Mouse (Mus musculus) heart, embryonic 12.5 days (tissue): Measurements from ENCODE around the gene Pigc. TPM values are rescaled to one million over a fixed set of nuclear protein-coding genes. Genes with fewer than 3 reads are reported as not detected.

Source experiments
- ATAC-seq: fragments of 200-750 bp; cut with Nextera tagmentation; 2 replicates; pipeline ENCODE4 v1.8.0; 2017; ENCODE audit warnings: moderate TSS enrichment, moderate library complexity; ENCODE audit not compliant: insufficient number of reproducible peaks, low FRiP score
- H3K27ac ChIP-seq: fragments of 300-500 bp; sonication (generic); 2 replicates; pipeline ENCODE4 v1.5.1; 2016; ENCODE audit warnings: mild to moderate bottlenecking, moderate library complexity; ENCODE audit not compliant: poor library complexity, severe bottlenecking
- H3K27me3 ChIP-seq: fragments of 300-500 bp; sonication (generic); replicated peaks from 2 replicates; pipeline ENCODE4 v1.6.1; 2016; ENCODE audit warnings: mild to moderate bottlenecking, moderate library complexity
- H3K36me3 ChIP-seq: fragments of 300-500 bp; sonication (generic); 2 replicates; pipeline ENCODE4 v1.6.1; 2016; ENCODE audit warnings: mild to moderate bottlenecking, moderate library complexity
- H3K4me1 ChIP-seq: fragments of 300-500 bp; sonication (generic); replicated peaks from 2 replicates; pipeline ENCODE4 v1.6.1; 2016; ENCODE audit warnings: mild to moderate bottlenecking
- H3K4me2 ChIP-seq: fragments of 300-500 bp; sonication (generic); 2 replicates; pipeline ENCODE4 v1.6.1; 2016; ENCODE audit warnings: mild to moderate bottlenecking, moderate library complexity
- H3K4me3 ChIP-seq: fragments of 300-500 bp; sonication (generic); 2 replicates; pipeline ENCODE4 v1.5.1; 2016; ENCODE audit warnings: mild to moderate bottlenecking
- H3K9ac ChIP-seq: fragments of 300-500 bp; sonication (generic); 2 replicates; pipeline ENCODE4 v1.6.1; 2016; ENCODE audit warnings: mild to moderate bottlenecking, moderate library complexity
- H3K9me3 ChIP-seq: fragments of 300-500 bp; sonication (generic); replicated peaks from 2 replicates; pipeline ENCODE4 v1.6.1; 2016; ENCODE audit warnings: mild to moderate bottlenecking, moderate library complexity
- WGBS: fragments of 180-500 bp; shearing (Covaris S2); methylation state at CpG from one replicate; pipeline ENCODE4 v1.1.7; 2016; 5-methylcytosine and 5-hydroxymethylcytosine counted together
- polyA plus RNA-seq: library from polyadenylated mRNA; unstranded; fragments of >200 nt; fragmentation: Nextera tagmentation; extraction: Ambion mirVana; gene quantifications from 2 replicates; pipeline ENCODE4 v1.2.1, GENCODE M21; 2016

Gene Pigc
- polyA plus RNA-seq, 1 experiment from 2014 or later, result 22.5 TPM

GRCm38 (mm10) chr1:161951009-161951779 is 17.8 kb upstream of the Pigc start:
- WGBS, result 79% methylated on average over 5 of the region's 5 CpGs
- no peak overlapping the region for H3K27ac ChIP-seq
- H3K4me2 ChIP-seq, result no peak overlapping the region
- H3K9ac ChIP-seq, result no peak overlapping the region
- no peaks in the 10 kb centered on the region for H3K4me1 ChIP-seq
- no peaks in the 10 kb centered on the region for H3K36me3 ChIP-seq
- no peak overlapping the region for H3K4me3 ChIP-seq
- no peaks in the 10 kb centered on the region for H3K9me3 ChIP-seq
- no peak for ATAC-seq
- no peaks in the 10 kb centered on the region for H3K27me3 ChIP-seq

DNA sequence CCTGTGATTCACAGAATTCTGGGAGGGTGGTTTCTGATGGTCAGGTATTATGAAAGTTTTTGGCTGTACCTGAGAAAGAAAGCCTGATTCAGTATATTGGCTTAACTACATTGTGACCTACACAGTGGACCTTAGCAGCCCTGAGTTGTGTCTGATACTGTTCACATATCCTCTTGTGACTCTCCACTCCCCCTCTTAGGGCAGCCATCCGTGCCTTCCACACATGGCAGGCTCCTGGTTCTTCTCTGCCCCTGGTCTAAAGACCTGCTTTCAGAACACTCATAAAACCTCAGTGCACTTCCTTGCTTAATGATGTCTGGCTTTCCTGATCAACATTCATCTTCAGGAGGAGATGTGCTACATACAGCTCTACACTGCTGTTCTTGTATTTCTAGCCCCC is 16.4 kb upstream of the Pigc start:
- Histone ChIP-seq H3K4me1 (no peaks in the 10 kb centered on the region), H3K4me3 (no peak overlapping the region), H3K9ac (no peak overlapping the region), H3K9me3 (no peaks in the 10 kb centered on the region), H3K27ac (no peak overlapping the region), H3K4me2 (no peak overlapping the region), H3K36me3 (no peaks in the 10 kb centered on the region), H3K27me3 (no peaks in the 10 kb centered on the region)
- ATAC-seq, result no peak
- WGBS, result 47% methylated on average over 1 of the region's 1 CpGs

GRCm38 (mm10) chr1:161955846-161956245 is 13.1 kb upstream of the Pigc start:
- no peak for ATAC-seq
- no peak overlapping the region for H3K27ac ChIP-seq
- WGBS, result 52% methylated on average over 5 of the region's 5 CpGs
- no peak overlapping the region for H3K4me3 ChIP-seq
- H3K27me3 ChIP-seq, result no peaks in the 10 kb centered on the region
- H3K9me3 ChIP-seq, result no peaks in the 10 kb centered on the region
- H3K36me3 ChIP-seq, result no peaks in the 10 kb centered on the region
- no peak overlapping the region for H3K4me2 ChIP-seq
- no peak overlapping the region for H3K9ac ChIP-seq
- H3K4me1 ChIP-seq, result no peaks in the 10 kb centered on the region

DNA sequence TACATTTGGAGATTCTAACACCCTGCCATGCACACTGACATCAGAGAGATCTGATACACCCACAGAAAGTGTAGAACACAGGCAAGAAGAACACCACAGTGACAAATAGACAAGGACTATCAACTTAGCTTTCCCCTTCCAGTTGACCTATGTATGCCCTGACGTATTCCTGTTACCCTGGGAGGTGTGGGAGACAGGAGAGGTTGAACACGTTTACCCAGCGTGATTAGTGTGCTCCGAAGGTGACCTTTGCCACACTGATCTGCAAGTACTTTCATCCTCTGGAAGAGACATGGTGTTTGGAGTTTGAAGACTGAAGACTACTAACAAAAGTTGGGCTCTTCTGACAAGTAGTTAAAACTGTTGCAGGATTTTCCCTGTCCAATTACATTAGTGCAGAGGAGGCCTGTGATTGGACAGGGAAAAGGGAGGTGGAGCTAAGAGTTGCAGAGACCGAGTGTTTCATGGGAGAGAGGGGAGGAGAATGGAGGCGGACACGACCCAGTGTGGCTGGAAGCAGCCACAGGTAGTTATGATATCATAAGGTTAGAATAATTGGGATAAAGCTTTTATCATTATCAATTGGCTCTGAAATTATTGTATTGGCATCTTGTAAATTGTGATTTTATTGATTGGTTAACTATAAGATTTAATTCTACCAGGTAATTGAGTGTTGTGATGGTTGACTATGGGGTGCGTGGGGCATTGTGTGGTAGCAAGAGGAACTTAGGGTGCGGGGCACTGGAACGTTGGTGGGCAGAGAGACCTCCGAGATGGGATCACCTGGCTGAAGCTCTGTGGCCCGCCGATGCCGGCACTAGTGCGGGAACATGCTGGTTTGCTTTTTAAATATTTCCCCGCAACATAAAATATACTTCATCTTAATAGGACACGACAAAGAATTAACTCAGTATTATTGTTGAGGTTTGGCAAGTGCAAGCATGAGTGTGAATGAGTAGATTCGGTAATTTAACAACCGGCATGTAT is 10.7 kb upstream of the Pigc start:
- Histone ChIP-seq H3K9me3 (no peaks in the 10 kb centered on the region), H3K27ac (no peak overlapping the region), H3K36me3 (no peaks in the 10 kb centered on the region), H3K9ac (no peak overlapping the region), H3K4me3 (no peak overlapping the region), H3K27me3 (no peaks in the 10 kb centered on the region), H3K4me2 (no peak overlapping the region), H3K4me1 (peaks cover 6% of the 10 kb centered on the region)
- ATAC-seq, result no peak
- WGBS, result 75% methylated on average over 19 of the region's 19 CpGs

DNA sequence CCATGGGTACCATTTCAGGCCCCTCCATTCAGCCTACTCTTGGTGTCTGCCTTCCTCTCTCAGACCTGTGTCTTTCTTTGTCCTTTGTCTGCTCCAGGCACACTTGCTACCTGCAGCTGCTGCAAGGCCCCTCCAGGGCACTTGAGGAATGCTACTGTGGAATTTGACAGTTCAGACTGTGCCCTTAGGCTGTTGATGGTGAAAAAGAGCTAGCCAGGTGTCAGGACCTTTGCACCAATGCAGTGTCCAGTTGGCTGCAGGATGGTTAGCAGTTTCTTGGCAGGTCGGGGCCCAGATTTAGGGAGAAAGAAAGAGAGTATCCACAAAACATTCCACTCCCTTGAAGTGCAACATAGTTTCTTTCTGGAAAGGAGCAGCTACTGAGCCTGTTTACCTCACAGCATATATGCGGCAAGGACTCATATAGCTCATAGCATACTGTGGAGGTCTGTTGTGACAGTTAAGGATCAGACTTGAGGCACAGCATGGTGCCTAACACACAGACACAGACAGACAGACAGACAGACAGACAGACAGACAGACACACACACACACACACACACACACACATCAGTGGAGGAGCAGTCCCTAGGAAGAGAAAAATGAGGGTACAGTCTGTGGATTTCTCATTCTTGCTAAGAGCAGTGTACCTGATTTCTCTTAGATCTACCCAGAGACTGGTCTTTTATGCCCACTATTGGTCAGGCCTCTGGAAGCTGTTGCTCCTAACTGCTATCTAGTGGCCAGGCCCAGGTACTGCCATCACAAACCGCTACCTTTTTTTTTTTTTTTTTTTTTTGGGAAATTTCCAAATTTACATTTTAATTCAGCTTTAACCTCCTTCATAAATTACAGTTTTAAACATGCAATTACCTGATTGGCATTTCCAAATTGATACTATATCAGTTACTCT is 6.3 kb upstream of the Pigc start:
- Histone ChIP-seq H3K9me3 (no peaks in the 10 kb centered on the region), H3K36me3 (no peaks in the 10 kb centered on the region), H3K27me3 (peaks cover 7% of the 10 kb centered on the region; the same call in 1 of the 2 replicates), H3K4me3 (no peak overlapping the region), H3K27ac (no peak overlapping the region), H3K4me2 (no peak overlapping the region), H3K9ac (no peak overlapping the region), H3K4me1 (peaks cover 6% of the 10 kb centered on the region)
- ATAC-seq, result no peak
- WGBS, result 43% methylated on average over 3 of the region's 3 CpGs

DNA sequence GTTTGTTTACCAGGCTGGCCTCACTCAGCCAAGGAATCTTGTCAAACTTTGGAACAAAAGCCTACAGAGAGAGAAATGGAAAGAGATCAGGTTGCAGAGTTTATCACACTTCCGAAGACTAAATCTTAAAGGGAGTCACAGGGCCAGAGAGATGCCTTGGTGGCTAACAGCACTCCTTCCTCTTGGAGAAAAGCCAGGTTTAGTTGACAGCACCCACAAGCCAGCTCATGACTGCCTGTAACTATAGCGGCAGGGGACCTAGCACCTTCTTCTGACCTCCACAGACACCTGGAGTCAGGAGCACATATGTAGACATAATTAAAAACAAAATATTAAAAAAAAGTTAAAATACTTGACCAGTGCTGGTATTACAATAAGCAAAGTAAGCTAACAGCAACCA is 1.1 kb upstream of the Pigc start:
- Histone ChIP-seq H3K9ac (no peak overlapping the region), H3K4me1 (peaks cover 9% of the 10 kb centered on the region), H3K4me2 (no peak overlapping the region), H3K4me3 (no peak overlapping the region), H3K27me3 (peaks cover 7% of the 10 kb centered on the region; the same call in 1 of the 2 replicates), H3K27ac (no peak overlapping the region), H3K9me3 (no peaks in the 10 kb centered on the region), H3K36me3 (peaks cover 11% of the 10 kb centered on the region)
- whole genome bisulfite sequencing, result 69% methylated on average over 2 of the region's 2 CpGs
- no peak for ATAC-seq

GRCm38 (mm10) chr1:161970874-161971273 is 1.9 kb downstream of the Pigc start:
- ATAC-seq, result no peak
- Histone ChIP-seq H3K36me3 (peaks cover 11% of the 10 kb centered on the region), H3K9ac (no peak overlapping the region), H3K27ac (no peak overlapping the region), H3K4me1 (peaks cover 16% of the 10 kb centered on the region), H3K9me3 (no peaks in the 10 kb centered on the region), H3K27me3 (no peaks in the 10 kb centered on the region), H3K4me2 (no peak overlapping the region), H3K4me3 (no peak overlapping the region)
- 93% methylated on average over 9 of the region's 9 CpGs for WGBS

- no peaks in the 10 kb centered on the region for H3K27me3 ChIP-seq
- WGBS, result 85% methylated on average over 8 of the region's 8 CpGs
- H3K4me3 ChIP-seq, result no peak overlapping the region
- ATAC-seq, result no peak
- H3K4me1 ChIP-seq, result peaks cover 24% of the 10 kb centered on the region
- peaks cover 11% of the 10 kb centered on the region for H3K36me3 ChIP-seq
- no peaks in the 10 kb centered on the region for H3K9me3 ChIP-seq
- H3K27ac ChIP-seq, result no peak overlapping the region
- no peak overlapping the region for H3K4me2 ChIP-seq
- no peak overlapping the region for H3K9ac ChIP-seq
Measured at GRCm38 (mm10) chr1:161972233-161972632, 3.2 kb downstream of the Pigc start.

DNA sequence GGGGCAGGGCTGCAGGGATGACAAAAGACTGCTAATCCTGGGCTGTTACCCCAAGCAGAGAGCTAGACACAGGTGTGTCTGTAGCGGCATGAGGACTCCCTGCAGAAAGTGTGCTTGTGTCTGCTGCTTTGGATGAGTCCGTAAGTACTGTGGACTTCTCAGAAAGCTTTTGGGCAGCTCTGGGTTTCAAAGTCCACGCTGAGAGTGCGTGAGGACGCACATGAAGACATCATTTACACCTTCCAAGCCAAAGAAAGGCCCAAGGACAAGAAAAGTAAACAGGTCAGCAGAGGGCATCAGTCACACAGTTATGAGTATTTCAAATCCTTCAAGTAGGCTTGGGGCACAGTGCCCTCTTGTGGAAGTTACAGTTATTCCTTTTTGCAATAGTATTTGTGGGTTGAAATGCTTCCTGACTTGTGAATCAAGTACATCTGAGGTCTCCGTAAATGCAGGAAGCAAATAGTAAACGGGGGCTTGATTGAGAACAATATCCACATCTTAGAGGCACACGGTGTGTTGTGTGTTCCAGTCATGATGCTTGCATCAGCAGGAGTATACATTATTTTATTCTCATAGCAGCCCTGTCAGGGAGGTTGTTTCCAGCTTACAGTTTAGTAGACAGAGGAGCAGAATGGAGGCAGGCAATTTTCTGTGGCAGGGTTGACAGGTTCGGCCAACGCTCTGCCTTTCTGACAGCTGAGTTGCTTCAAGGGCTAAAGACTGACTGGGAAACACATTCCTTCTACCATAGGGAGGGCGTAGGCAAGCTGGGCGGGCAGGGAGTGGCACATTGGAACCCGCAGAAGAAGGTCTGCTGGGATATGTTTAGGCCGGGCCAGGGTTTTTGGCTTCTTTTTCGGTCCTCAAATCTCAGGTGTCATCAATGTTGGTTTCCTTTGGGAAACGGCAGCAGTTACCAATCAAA is 7.5 kb downstream of the Pigc start:
- WGBS, result 46% methylated on average over 16 of the region's 16 CpGs
- H3K4me1 ChIP-seq, result peaks cover 15% of the 10 kb centered on the region
- no peaks in the 10 kb centered on the region for H3K27me3 ChIP-seq
- ATAC-seq, result no peak
- H3K36me3 ChIP-seq, result no peaks in the 10 kb centered on the region
- H3K9ac ChIP-seq, result peak overlapping the region; percentile 41; the same call in 1 of the 2 replicates
- H3K27ac ChIP-seq, result no peak overlapping the region
- no peak overlapping the region for H3K4me3 ChIP-seq
- peak overlapping the region; percentile 23; the same call in 1 of the 2 replicates for H3K4me2 ChIP-seq
- H3K9me3 ChIP-seq, result no peaks in the 10 kb centered on the region

- peaks cover 15% of the 10 kb centered on the region for H3K4me1 ChIP-seq
Measured at GRCm38 (mm10) chr1:161977331-161977730, 8.3 kb downstream of the Pigc start.

More at GRCm38 (mm10) chr1:161977331-161977730, 8.3 kb downstream of the Pigc start:
- no peaks in the 10 kb centered on the region for H3K9me3 ChIP-seq
- ATAC-seq, result no peak
- 72% methylated on average over 4 of the region's 4 CpGs for WGBS
- H3K36me3 ChIP-seq, result no peaks in the 10 kb centered on the region
- H3K4me2 ChIP-seq, result no peak overlapping the region
- H3K9ac ChIP-seq, result no peak overlapping the region
- no peak overlapping the region for H3K27ac ChIP-seq
- H3K27me3 ChIP-seq, result no peaks in the 10 kb centered on the region
- no peak overlapping the region for H3K4me3 ChIP-seq
